Mouse (Mus musculus): Measurements from ENCODE around the gene Cx3cl1. TPM values are rescaled to one million over a fixed set of nuclear protein-coding genes. Genes with fewer than 3 reads are reported as not detected.

The Cx3cl1 gene
- polyA plus RNA-seq, 3 experiments from 2014 or later: 0.38 TPM; not detected in 2

Other genes with a start within 250 kb of the Cx3cl1 start
- gene Cpne2, start 239.0 kb upstream of the Cx3cl1 start, polyA plus RNA-seq (2017; shearing (Covaris generic)): 1 to 10 TPM in 1 of 3 experiments, under 1 TPM in 2; 0.37 to 2.4 (median 0.98) TPM
- 10 to 100 TPM; 23.1 to 29.3 (median 24.0) TPM for gene Rspry1, start 170.1 kb upstream of the Cx3cl1 start, polyA plus RNA-seq (2017; shearing (Covaris generic))
- 10 to 100 TPM; 52.4 to 89.1 (median 66.9) TPM for gene Fam192a, start 170.0 kb upstream of the Cx3cl1 start, polyA plus RNA-seq (2017; shearing (Covaris generic))
- 10 to 100 TPM; 24.0 to 32.2 (median 29.5) TPM for gene Arl2bp, start 105.4 kb upstream of the Cx3cl1 start, polyA plus RNA-seq (2017; shearing (Covaris generic))
- 1 to 10 TPM in 1 of 3 experiments, not detected in 2; 1.0 TPM for gene Pllp, start 75.7 kb upstream of the Cx3cl1 start, polyA plus RNA-seq (2017; shearing (Covaris generic))
- gene Ccl22, start 26.4 kb upstream of the Cx3cl1 start, polyA plus RNA-seq (2017; shearing (Covaris generic)): not detected
- gene Ccl17, start 38.4 kb downstream of the Cx3cl1 start, polyA plus RNA-seq (2017; shearing (Covaris generic)): not detected
- gene Coq9, start 66.3 kb downstream of the Cx3cl1 start, polyA plus RNA-seq (2017; shearing (Covaris generic)): 10 to 100 TPM; 35.5 to 40.6 (median 37.5) TPM
- 100 to 1,000 TPM; 107 to 149 (median 110) TPM for gene Ciapin1, start 66.3 kb downstream of the Cx3cl1 start, polyA plus RNA-seq (2017; shearing (Covaris generic))
- gene Polr2c, start 85.4 kb downstream of the Cx3cl1 start, polyA plus RNA-seq (2017; shearing (Covaris generic)): 100 to 1,000 TPM in 2 of 3 experiments, 10 to 100 TPM in 1; 85.4 to 108 (median 104) TPM
- under 1 TPM; 0.35 to 0.50 (median 0.50) TPM for gene Dok4, start 104.3 kb downstream of the Cx3cl1 start, polyA plus RNA-seq (2017; shearing (Covaris generic))
- 1 to 10 TPM in 1 of 3 experiments, under 1 TPM in 2; 0.24 to 1.0 (median 0.25) TPM for gene Ccdc102a, start 146.1 kb downstream of the Cx3cl1 start, polyA plus RNA-seq (2017; shearing (Covaris generic))
- gene Adgrg5, start 151.7 kb downstream of the Cx3cl1 start, polyA plus RNA-seq (2017; shearing (Covaris generic)): 1 to 10 TPM; 1.8 to 4.3 (median 4.1) TPM
- gene Adgrg1, start 202.7 kb downstream of the Cx3cl1 start, polyA plus RNA-seq (2017; shearing (Covaris generic)): 1 to 10 TPM in 2 of 3 experiments, under 1 TPM in 1; 0.52 to 5.5 (median 4.5) TPM
- gene Adgrg3, start 245.7 kb downstream of the Cx3cl1 start, polyA plus RNA-seq (2017; shearing (Covaris generic)): under 1 TPM in 2 of 3 experiments, not detected in 1; 0.24 to 0.26 TPM

Data from inflammation-experienced regulatory T-cells, adult 6 months (primary cell).